Mouse (Mus musculus) heart, embryonic 11.5 days (tissue): ENCODE measurements at regions not wholly inside any gene's neighbourhood (a gene's known extent, or its start where the extent isn't known, plus 50 kb on each side); places are given as distances from the start of the nearest gene placed in this dataset.

Experiments
- ATAC-seq: fragments of 200-750 bp; cut with Nextera tagmentation; replicated peaks from 2 replicates; pipeline ENCODE4 v1.8.0; 2017; ENCODE audit warnings: moderate library complexity; ENCODE audit not compliant: insufficient number of reproducible peaks, low FRiP score, low TSS enrichment
- H3K27ac ChIP-seq: fragments of 300-500 bp; sonication (generic); 2 replicates; pipeline ENCODE4 v1.5.1; 2014; ENCODE audit warnings: mild to moderate bottlenecking, low read depth, low read length
- H3K27me3 ChIP-seq: fragments of 300-500 bp; sonication (generic); 2 replicates; pipeline ENCODE4 v1.6.1; 2014; ENCODE audit warnings: mild to moderate bottlenecking, low read length, mixed read lengths; ENCODE audit not compliant: control insufficient read depth, insufficient read depth
- H3K36me3 ChIP-seq: fragments of 300-500 bp; sonication (generic); 2 replicates; pipeline ENCODE4 v1.6.1; 2014; ENCODE audit warnings: mild to moderate bottlenecking, low read length, moderate library complexity, mixed read lengths; ENCODE audit not compliant: control insufficient read depth, insufficient read depth
- H3K4me1 ChIP-seq: fragments of 300-500 bp; sonication (generic); 2 replicates; pipeline ENCODE4 v1.6.1; 2014; ENCODE audit warnings: low read length; ENCODE audit not compliant: control insufficient read depth, insufficient read depth
- H3K4me2 ChIP-seq: fragments of 300-500 bp; sonication (generic); 2 replicates; pipeline ENCODE4 v1.6.1; 2014; ENCODE audit warnings: mild to moderate bottlenecking, moderate library complexity
- H3K4me3 ChIP-seq: fragments of 300-500 bp; sonication (generic); 2 replicates; pipeline ENCODE4 v1.5.1; 2014; ENCODE audit warnings: low read depth, low read length
- H3K9ac ChIP-seq: fragments of 300-500 bp; sonication (generic); 2 replicates; pipeline ENCODE4 v1.6.1; 2014; ENCODE audit warnings: mild to moderate bottlenecking, low read depth, low read length, moderate library complexity
- H3K9me3 ChIP-seq: fragments of 300-500 bp; sonication (generic); replicated peaks from 2 replicates; pipeline ENCODE4 v1.6.1; 2016; ENCODE audit warnings: low read length; ENCODE audit not compliant: control insufficient read depth
- WGBS: fragments of 180-500 bp; shearing (Covaris S2); extraction: QIAGEN DNeasy Blood & Tissue Kit; methylation state at CpG from one replicate; pipeline ENCODE4 v1.1.7; 2014; ENCODE audit not compliant: insufficient replicate concordance; 5-methylcytosine and 5-hydroxymethylcytosine counted together

- no peak overlapping the region for H3K27ac ChIP-seq
- H3K9ac ChIP-seq: no peak overlapping the region
- no peaks in the 10 kb centered on the region for H3K27me3 ChIP-seq
- H3K36me3 ChIP-seq: no peaks in the 10 kb centered on the region
- no peaks in the 10 kb centered on the region for H3K9me3 ChIP-seq
- whole genome bisulfite sequencing: 76% methylated on average over 11 of the region's 11 CpGs
- H3K4me3 ChIP-seq: no peak overlapping the region
- no peak overlapping the region for H3K4me2 ChIP-seq
- ATAC-seq: no peak
- no peaks in the 10 kb centered on the region for H3K4me1 ChIP-seq
Measured at GRCm38 (mm10) chr11:112708119-112708730, 73.8 kb upstream of the Sox9 start.

- Histone ChIP-seq H3K4me3 (no peak overlapping the region), H3K4me1 (peaks cover 7% of the 10 kb centered on the region), H3K4me2 (no peak overlapping the region), H3K36me3 (no peaks in the 10 kb centered on the region), H3K27ac (no peak overlapping the region), H3K9ac (no peak overlapping the region), H3K27me3 (no peaks in the 10 kb centered on the region), H3K9me3 (no peaks in the 10 kb centered on the region)
- WGBS: 66% methylated on average over 5 of the region's 5 CpGs
- ATAC-seq: no peak
Measured at GRCm38 (mm10) chr11:112711656-112712055, 70.4 kb upstream of the Sox9 start.

- no peak overlapping the region for H3K27ac ChIP-seq
- no peaks in the 10 kb centered on the region for H3K27me3 ChIP-seq
- H3K9ac ChIP-seq: no peak overlapping the region
- no peak overlapping the region for H3K4me3 ChIP-seq
- no peak overlapping the region for H3K4me2 ChIP-seq
- no peaks in the 10 kb centered on the region; the same call in 1 of the 2 replicates for H3K9me3 ChIP-seq
- WGBS: 67% methylated on average over 2 of the region's 2 CpGs
- no peaks in the 10 kb centered on the region for H3K36me3 ChIP-seq
- H3K4me1 ChIP-seq: peaks cover 9% of the 10 kb centered on the region
- no peak for ATAC-seq
Measured at GRCm38 (mm10) chr11:112718547-112718946, 63.5 kb upstream of the Sox9 start.

- H3K27ac ChIP-seq: no peak overlapping the region
- H3K36me3 ChIP-seq: no peaks in the 10 kb centered on the region
- no peak for ATAC-seq
- no peaks in the 10 kb centered on the region for H3K27me3 ChIP-seq
- H3K9ac ChIP-seq: no peak overlapping the region
- no peak overlapping the region for H3K4me3 ChIP-seq
- H3K9me3 ChIP-seq: no peaks in the 10 kb centered on the region; the same call in 1 of the 2 replicates
- 89% methylated on average over 4 of the region's 4 CpGs for WGBS
- no peak overlapping the region for H3K4me2 ChIP-seq
- H3K4me1 ChIP-seq: peaks cover 9% of the 10 kb centered on the region
Measured at GRCm38 (mm10) chr11:112720652-112721051, 61.4 kb upstream of the Sox9 start.

GRCm38 (mm10) chr11:112722936-112723335, 59.1 kb upstream of the Sox9 start:
- H3K27ac ChIP-seq: no peak overlapping the region
- no peaks in the 10 kb centered on the region for H3K27me3 ChIP-seq
- ATAC-seq: no peak
- WGBS: 54% methylated on average over 4 of the region's 4 CpGs
- H3K36me3 ChIP-seq: no peaks in the 10 kb centered on the region
- no peaks in the 10 kb centered on the region for H3K4me1 ChIP-seq
- no peaks in the 10 kb centered on the region; the same call in 1 of the 2 replicates for H3K9me3 ChIP-seq
- no peak overlapping the region for H3K4me2 ChIP-seq
- no peak overlapping the region for H3K9ac ChIP-seq
- no peak overlapping the region for H3K4me3 ChIP-seq

- H3K4me3 ChIP-seq: no peak overlapping the region
- no peak for ATAC-seq
- H3K36me3 ChIP-seq: no peaks in the 10 kb centered on the region
- no peak overlapping the region for H3K9ac ChIP-seq
- peaks cover 9% of the 10 kb centered on the region; the same call in 1 of the 2 replicates for H3K4me1 ChIP-seq
- no peaks in the 10 kb centered on the region for H3K27me3 ChIP-seq
- no peak overlapping the region for H3K4me2 ChIP-seq
- 15% methylated on average over 15 of the region's 15 CpGs for WGBS
- H3K9me3 ChIP-seq: no peaks in the 10 kb centered on the region
- no peak overlapping the region for H3K27ac ChIP-seq
Measured at GRCm38 (mm10) chr11:112728154-112728952, 53.7 kb upstream of the Sox9 start.
